Mouse (Mus musculus): ENCODE measurements around the gene Fbxl17. TPM values are rescaled to one million over a fixed set of nuclear protein-coding genes. Genes with fewer than 3 reads are reported as not detected.

The Fbxl17 gene
- total RNA-seq, 2 experiments from 2014 or later: 3.7 to 5.2 TPM

DNA sequence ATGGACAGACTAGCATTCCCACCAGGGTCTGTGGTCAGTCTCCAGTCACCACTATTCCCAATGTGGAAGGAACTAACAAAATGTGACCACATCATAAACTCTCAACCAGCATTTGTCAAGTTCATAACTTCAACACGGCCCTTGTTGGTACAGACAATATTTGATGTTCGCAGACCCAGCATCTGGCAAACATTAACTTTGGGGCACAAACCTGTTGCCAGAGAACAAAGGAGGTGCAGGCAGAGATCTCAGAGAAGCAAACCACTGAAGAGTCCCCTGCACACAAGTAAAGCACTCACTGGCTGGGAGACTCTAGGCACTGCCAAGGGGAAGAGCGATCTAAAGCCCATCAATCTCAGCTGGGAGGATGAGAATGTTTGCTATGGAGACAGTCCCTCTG, 204.9 kb downstream of the Fbxl17 start:
- no peak for ATAC-seq (replicated peaks; ENCODE audit: low FRiP score, low TSS enrichment, poor library complexity, severe bottlenecking)

DNA sequence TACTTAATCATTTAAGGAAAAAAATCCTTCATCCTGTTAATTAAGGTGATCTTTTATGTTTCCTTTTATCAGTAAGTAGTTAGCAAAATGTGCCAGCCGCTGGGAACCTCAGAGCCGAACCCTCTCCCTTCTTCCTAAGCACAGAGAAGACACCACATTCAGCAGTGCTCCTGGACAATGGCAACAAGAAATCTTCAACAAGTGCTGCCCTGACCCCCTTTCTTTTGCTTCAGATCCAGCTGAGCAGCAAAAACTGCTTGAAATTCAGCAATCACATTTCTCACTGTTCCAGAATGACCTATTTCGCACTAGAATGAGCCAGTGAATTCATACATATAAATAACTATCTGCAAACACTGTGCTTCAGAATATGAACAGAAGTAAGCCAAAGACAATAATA, 205.8 kb downstream of the Fbxl17 start:
- ATAC-seq (replicated peaks; ENCODE audit: low FRiP score, low TSS enrichment, poor library complexity, severe bottlenecking): no peak

DNA sequence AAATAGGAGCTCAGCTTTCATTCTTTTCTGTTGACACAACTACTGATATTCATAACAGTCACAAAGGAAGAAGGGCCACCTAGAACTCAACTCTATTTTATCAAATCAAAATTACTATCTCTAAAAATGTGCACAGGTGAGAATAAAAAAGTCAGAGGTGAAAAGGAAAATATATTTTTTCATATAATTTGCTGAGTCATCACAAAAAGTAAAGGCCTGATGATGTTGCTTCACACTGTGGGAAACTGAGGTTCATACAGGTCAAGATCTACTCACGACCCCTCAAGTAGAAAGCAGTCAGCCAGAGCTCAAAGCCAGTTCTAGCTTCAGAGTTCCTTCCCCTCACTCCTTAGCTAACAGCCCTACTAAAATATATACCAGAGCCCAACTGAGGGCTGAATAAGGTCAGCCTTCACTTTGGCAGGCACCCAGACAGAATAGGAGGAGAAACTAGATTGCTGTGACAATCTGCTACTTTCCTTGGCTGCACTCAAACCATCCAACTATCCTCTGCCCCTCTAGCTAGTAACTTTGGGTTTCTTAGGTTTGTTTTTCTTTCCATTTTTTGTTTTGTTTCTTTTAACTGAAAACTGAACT, 210.4 kb downstream of the Fbxl17 start:
- no peak for ATAC-seq (replicated peaks; ENCODE audit: low FRiP score, low TSS enrichment, poor library complexity, severe bottlenecking)

DNA sequence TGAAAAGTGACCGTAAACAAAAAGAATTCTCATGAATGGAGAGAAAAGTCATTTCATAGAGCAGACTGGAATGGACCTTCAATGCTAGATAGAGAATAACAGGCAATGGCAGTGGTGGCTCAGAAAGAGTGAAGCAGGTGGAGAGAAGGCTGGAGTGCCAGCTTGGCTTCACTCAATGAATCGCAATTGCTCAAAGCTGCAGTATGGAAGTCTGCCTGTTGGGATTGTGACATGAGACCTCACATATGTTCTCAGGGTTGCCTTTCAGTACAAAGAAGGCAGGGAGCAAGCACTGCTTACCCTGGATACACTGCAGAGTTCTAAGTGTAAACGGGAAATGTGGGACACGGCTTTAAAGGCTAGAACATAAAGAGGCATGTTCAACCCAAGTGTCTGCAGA, 211.0 kb downstream of the Fbxl17 start:
- no peak for ATAC-seq (replicated peaks; ENCODE audit: low FRiP score, low TSS enrichment, poor library complexity, severe bottlenecking)

DNA sequence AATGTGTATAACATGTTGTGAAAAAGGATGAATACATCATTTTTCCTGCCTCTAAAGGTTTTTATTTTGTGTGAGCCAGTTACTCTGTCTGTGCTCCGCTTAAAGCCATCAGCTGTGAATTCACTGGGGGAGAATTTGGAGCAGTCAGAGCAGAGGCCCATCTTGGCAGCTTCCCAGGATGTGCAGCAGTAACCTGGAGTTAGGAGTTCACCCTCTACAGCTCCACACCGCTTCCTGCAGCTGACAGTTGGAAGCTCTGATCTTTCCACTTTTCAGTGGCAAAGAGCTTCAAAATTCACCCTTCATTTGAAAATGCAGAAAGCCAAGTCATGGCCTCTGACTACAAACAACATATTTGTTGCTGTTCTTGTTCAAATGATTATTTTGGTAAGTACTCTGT, 212.4 kb downstream of the Fbxl17 start:
- no peak for ATAC-seq (replicated peaks; ENCODE audit: low FRiP score, low TSS enrichment, poor library complexity, severe bottlenecking)

DNA sequence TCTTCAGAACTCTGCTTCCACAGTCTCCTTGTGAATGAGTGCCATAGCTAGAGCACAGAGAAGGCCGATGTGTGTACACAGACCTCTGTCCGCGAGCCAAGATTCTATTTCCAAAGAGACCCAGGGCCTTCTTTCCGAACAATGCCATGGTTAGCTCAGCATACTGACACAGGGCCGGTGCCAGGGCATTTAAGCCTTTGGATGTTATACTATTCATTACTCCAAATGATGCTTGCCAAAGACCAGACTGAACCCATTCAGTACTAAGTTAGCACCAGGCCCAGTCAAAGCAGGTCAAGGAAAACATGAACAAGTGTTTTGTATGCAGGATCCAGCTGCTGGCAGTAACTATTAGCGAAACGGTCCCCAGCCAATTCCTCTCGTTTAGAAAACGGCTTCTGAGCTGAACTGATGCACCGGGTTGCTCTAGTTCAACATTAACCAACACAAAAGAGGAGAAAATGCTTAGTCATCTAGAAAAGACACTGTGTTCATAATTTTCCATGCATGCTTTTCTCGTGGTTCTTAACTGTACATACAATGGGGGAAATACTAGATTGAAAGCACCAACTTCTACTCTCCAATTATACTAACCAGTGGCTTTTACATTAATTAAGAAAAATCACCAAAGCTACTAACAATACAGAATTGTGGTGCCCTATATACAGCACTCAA, 214.4 kb downstream of the Fbxl17 start:
- no peak for ATAC-seq (replicated peaks; ENCODE audit: low FRiP score, low TSS enrichment, poor library complexity, severe bottlenecking)

DNA sequence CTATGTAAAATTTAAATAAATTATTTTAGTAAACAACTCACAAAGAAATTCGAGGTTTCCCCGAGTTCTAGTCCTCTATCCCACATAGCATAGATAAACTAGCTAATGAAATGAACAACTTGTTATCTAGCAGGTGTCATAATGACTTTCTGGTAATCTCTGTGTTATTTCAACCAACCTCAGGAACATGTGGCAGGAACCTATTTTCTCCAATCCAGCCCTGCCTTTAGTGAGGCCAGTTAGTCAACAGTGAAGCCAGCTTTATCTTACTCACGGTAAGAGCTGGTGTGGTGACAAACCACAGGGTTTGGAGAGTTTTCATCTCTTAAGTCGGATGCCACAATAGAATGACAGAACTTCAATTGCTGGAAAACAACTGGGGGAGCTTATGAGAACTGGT, 215.7 kb downstream of the Fbxl17 start:
- peak; percentile 92 for ATAC-seq (replicated peaks; ENCODE audit: low FRiP score, low TSS enrichment, poor library complexity, severe bottlenecking)

DNA sequence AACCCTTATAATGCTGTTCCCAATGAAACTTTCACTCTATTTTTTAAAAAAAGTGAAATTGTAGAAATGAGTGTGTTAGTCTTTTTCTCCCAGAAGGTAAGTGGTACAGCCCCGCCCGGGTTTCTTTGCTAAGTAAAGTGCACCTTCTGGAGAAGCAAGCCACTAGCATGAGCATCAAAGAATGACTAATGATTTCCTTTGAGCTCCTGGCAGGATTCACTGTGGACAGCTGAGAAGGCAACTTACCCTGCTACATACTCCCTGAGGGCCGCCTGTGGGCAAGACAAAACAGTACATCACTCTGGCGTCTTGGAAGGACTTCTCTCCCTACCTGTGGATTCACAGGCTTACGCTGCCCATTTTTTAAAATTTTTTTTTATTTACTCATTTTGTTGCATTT, 217.8 kb downstream of the Fbxl17 start:
- ATAC-seq (replicated peaks; ENCODE audit: low FRiP score, low TSS enrichment, poor library complexity, severe bottlenecking): no peak

DNA sequence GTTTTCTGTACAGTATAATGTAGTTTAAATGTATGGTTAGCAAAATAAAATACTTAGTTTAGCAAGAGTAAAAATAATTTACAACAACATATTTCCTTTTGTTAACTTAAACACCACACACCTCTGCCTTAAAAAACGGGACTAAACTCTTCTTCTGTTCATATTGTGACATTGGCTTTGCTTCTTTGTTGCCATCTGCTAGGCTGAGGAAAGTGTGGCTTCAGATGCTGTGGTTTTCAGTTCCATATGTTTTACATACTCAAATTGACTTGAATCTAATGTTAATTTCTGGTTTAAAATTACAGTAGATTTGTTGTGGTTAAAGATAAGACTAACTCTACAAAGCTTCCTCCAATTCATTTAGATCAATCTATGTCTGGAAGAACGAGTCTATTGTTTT, 218.8 kb downstream of the Fbxl17 start:
- no peak for ATAC-seq (replicated peaks; ENCODE audit: low FRiP score, low TSS enrichment, poor library complexity, severe bottlenecking)

DNA sequence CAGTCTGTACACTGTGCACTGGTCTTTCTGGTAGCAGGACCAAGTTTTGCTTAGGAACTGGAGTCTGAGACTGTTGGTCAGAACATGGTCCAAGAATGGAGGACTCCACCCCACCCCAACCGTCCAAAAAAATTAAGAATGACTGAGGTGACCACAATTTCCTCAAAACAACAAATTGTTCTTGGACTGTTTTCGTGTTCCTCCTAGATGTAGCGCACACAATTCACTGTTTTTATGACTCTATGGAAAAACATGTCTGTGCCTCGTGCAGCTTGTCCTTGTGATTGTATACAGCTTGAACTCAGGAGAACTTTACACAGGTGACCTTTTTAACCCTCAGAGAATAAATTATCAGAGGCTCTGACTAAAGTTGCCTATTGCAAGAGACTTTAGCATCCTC, 220.7 kb downstream of the Fbxl17 start:
- no peak for ATAC-seq (replicated peaks; ENCODE audit: low FRiP score, low TSS enrichment, poor library complexity, severe bottlenecking)

DNA sequence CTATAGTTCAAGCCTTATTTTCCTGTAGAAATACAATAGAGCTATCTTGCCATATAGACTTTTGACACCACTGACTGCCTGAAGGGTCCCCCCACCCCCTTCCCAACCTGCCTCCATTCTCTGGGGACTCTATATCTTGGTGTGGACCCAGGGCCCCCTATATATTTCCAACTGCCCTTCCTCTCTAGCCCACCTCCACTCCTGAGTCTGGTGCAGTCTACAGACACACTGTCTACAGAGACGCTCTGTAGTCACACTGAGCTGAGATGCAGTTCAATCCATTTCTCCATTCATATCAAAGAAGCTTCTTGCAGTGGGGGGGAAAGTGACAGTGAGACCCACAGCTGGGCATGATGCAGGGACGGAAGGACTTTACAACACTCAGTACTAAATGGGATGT, 226.5 kb downstream of the Fbxl17 start:
- no peak for ATAC-seq (replicated peaks; ENCODE audit: low FRiP score, low TSS enrichment, poor library complexity, severe bottlenecking)

DNA sequence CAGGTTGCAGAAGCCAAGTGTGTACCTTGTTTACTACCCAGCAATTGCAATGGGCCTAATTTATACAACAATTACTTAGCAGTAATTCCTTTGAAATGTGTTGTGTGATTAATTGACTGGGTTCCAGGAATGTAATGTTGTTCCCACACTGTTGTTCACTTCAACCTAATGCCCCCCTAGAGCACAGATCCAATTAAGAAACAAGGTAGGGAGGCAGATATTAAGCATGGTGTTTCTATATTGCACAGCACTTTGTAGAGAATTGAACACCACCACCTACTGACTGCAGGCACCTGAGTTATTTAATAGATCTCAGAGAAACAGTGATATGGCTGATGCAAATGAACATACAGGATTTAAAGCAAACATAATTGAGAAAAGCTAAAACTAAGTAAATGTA, 226.9 kb downstream of the Fbxl17 start:
- ATAC-seq (replicated peaks; ENCODE audit: low FRiP score, low TSS enrichment, poor library complexity, severe bottlenecking): no peak

DNA sequence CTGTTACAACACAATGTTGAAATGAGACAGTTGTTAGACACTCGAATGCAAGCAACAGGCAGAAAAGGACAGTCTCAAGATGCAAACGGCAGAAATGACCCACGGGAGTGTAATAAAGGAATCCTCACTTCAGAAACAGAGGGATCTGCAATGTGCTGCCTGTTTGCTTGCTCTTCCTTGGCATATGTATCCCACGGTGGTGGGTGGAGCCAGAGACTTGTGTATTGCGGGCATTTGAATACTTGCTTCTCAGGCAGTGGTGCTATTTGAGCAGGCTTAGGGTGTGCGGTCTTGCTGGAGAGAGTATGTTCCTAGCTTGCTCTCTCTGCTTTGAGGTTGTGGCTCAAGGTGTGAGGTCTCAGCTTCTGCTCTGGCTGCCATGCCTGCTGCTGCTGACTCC, 228.8 kb downstream of the Fbxl17 start:
- ATAC-seq (replicated peaks; ENCODE audit: low FRiP score, low TSS enrichment, poor library complexity, severe bottlenecking): no peak

DNA sequence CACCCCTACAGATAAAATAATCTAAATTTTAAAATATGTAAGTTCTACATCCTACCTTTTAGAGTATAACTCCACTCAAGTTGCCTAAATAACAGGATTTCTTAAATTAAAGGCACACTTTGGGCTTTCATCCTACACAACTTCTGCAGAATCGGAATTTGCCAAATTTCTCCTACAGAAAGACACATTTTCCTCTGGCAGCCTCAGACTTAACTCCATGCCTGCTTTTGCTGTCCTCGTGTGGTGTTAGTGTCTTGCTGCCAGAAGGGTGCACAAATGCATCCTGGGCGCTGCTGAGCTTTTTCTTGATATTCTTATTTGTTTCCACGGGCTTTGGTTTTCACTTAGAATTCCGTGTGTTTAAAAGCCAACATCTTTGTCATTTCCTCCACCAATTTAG, 229.3 kb downstream of the Fbxl17 start:
- ATAC-seq (replicated peaks; ENCODE audit: low FRiP score, low TSS enrichment, poor library complexity, severe bottlenecking): no peak

DNA sequence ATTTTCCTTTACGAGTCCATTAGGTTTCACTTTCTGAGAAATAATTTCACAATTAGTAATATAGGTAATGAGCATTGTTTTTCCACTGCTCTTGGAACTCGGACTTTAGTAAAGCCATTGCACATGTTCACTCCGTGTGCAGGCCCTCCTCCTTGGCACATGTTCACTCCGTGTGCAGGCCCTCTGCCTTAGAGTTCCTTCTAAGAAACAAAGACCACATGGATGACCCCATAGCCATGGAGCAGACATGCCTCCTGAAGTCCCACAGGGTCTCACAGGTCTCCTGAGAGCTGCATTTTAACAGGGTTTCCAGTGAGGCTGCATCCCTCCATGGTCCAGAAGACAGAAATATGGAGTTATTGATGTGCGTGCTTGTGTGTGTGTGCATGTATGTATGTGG, 237.1 kb downstream of the Fbxl17 start:
- no peak for ATAC-seq (replicated peaks; ENCODE audit: low FRiP score, low TSS enrichment, poor library complexity, severe bottlenecking)

DNA sequence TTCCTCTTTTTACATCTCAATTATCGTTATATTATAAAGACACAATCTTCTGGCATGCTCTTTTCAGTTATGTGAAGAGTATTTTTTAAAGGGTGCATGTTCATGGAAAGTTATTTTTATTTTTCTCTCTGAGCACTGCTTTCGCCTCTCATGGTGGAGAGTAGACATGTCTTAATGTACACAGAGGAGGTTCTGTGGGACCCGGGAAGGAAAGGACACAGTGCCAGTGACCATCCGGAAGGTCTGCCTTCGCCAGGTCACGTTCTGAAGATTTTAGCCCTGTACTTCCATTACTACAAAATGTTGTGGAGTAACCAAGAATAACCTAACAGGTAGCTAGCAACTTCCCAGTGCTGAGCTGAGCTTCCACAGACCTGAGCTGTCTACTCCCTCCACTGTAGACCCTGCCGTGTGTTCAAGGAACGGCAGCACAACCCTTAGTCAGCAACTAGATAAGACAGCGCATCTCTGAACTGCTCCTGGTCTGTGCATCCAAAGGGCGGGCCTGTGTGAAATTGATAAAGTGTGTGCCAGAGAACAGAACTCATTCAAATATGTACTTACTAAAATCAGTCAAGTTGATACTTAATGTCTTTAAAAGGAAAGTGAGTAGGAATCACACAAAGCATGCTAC, 238.2 kb downstream of the Fbxl17 start:
- ATAC-seq (replicated peaks; ENCODE audit: low FRiP score, low TSS enrichment, poor library complexity, severe bottlenecking): peak; percentile 99

DNA sequence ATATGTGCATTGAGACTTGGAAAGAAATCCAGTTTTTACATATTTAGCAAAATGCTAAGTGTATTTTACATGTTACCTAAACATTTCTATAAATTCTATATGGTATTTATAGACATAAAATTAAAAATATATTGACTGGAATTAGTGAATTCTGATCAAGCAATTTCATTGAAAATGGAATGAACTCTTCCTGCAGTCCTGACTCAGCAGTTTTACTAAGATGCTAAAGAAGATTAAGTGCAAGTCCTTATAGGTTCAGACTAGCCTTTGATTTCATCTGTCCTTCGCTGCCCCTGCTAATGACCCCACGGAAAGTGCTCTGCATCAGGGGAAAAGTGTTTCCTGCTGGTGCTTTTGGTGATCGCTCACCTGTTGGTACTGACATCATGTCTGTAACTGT, 240.7 kb downstream of the Fbxl17 start:
- no peak for ATAC-seq (replicated peaks; ENCODE audit: low FRiP score, low TSS enrichment, poor library complexity, severe bottlenecking)

DNA sequence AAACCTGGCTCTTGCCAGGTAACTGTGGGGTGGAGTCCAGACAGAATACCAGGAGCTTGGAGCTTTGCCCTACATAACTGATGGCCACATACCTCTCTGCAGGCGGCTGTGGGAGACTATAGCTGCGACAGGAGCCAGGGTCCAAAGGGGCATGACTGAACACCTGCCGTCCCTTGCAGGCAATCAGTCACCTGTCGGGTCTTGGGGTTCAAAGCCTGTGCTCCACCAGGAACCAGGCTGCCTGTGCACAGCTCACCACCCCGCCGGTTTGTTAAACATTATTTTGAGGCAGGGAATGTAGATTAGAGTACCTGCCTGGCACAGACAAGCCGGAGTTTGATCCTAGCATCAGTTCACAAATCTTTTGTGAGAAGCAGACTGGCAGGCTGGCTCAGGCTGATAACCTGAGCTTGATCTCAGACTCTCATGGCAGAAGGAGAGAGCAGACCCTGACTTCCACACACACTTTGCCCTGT, 253.6 kb downstream of the Fbxl17 start:
- ATAC-seq (replicated peaks; ENCODE audit: low FRiP score, low TSS enrichment, poor library complexity, severe bottlenecking): peak; percentile 90

DNA sequence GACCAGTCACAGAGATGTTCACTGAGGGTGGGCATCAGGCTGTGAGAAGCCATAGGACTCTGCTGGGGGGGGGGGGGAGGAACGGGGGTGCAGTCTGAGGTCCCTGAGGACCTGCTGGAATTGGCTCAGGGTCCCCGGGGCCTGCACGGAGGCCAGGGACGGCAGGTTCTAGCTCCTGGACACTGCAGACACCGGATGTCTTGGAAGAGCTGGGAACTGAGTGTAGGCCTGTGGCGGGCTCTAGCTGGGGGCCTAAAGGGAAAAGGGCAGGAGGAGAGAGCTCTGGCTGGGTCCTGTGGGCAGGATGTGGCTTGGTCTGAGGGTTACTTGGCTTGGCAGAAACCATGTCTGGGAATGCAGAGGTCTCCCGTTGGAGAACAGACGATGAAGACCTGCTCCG, 254.3 kb downstream of the Fbxl17 start:
- ATAC-seq (replicated peaks; ENCODE audit: low FRiP score, low TSS enrichment, poor library complexity, severe bottlenecking): no peak

DNA sequence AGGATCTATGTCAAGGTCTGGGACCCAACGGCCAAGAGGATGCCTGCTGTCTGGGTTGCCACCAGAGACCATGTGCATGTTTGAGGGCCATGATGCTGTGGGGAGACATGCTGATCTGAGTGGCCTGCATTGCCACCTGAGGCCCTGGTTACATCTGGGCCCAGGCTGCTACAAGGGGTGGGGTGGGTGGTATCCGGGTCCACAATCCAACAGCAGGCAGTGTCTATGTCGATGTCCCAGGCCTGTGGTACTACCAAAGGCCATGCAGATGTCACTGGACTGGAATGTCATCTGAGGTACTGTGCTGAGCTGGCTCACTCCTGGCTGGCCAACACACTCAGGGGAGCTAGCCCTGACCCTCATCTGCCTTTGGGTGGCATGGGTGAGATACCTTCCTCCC, 257.1 kb downstream of the Fbxl17 start:
- ATAC-seq (replicated peaks; ENCODE audit: low FRiP score, low TSS enrichment, poor library complexity, severe bottlenecking): no peak

DNA sequence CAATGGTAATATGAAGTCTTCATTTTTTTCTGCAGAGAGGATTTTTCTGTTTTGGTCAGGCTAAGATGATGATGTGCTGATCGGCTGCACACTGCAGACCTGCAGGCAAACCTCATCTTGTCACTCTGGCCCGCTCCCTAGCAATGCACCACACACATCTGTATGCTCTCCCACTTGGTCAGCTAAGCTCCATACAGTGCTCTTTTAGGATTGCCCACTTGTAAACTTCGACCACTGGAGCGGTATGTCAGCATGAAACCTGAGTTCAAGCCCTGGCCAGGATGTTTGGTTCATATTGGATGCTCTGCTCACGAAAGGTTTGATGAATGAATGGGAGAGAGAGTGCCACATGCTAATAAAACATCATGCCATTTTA, 259.1 kb downstream of the Fbxl17 start:
- no peak for ATAC-seq (replicated peaks; ENCODE audit: low FRiP score, low TSS enrichment, poor library complexity, severe bottlenecking)
